Mouse (Mus musculus): ENCODE results near the gene Ccdc189. TPM values are rescaled to one million over a fixed set of nuclear protein-coding genes. Genes with fewer than 3 reads are reported as not detected.

Gene Ccdc189
- polyA plus RNA-seq, 1 experiment from 2014 or later, result 5.2 TPM

- H3K27ac ChIP-seq (ENCODE audit: low read length), result no peak overlapping the region
- 92% methylated on average over 7 of the region's 7 CpGs for WGBS
- H3K27me3 ChIP-seq (replicated peaks; ENCODE audit: control insufficient read depth, insufficient read depth, low read length), result no peaks in the 10 kb centered on the region
Measured at GRCm38 (mm10) chr7:127585031-127585430, 3.4 kb downstream of the Ccdc189 start.

GRCm38 (mm10) chr7:127583260-127583659, 5.1 kb downstream of the Ccdc189 start:
- ATAC-seq, result no peak
- H3K36me3 ChIP-seq (ENCODE audit: control insufficient read depth, insufficient read depth, low read length), result peaks cover 11% of the 10 kb centered on the region; the same call in 1 of the 2 replicates

More at GRCm38 (mm10) chr7:127585031-127585430, 3.4 kb downstream of the Ccdc189 start:
- Histone ChIP-seq H3K4me1 (ENCODE audit: control insufficient read depth, insufficient read depth, low read length) (peaks cover 14% of the 10 kb centered on the region), H3K4me2 (ENCODE audit: low read depth, low read length) (no peak overlapping the region), H3K4me3 (ENCODE audit: low read length) (no peak overlapping the region), H3K9me3 (ENCODE audit: control insufficient read depth, low read length) (no peaks in the 10 kb centered on the region), H3K36me3 (ENCODE audit: control insufficient read depth, insufficient read depth, low read length) (peaks cover 11% of the 10 kb centered on the region; the same call in 1 of the 2 replicates), H3K9ac (ENCODE audit: low read depth, low read length) (no peak overlapping the region)
- no peak for ATAC-seq

GRCm38 (mm10) chr7:127574115-127574514, 14.3 kb downstream of the Ccdc189 start:
- Histone ChIP-seq H3K27ac (ENCODE audit: low read length) (no peak overlapping the region), H3K36me3 (ENCODE audit: control insufficient read depth, insufficient read depth, low read length) (0 out of 2 replicates have a peak, but pooled peaks cover 9% of the 10 kb centered on the region), H3K4me3 (ENCODE audit: low read length) (peak overlapping the region; percentile 64), H3K9me3 (ENCODE audit: control insufficient read depth, low read length) (no peaks in the 10 kb centered on the region), H3K27me3 (replicated peaks; ENCODE audit: control insufficient read depth, insufficient read depth, low read length) (no peaks in the 10 kb centered on the region), H3K4me1 (ENCODE audit: control insufficient read depth, insufficient read depth, low read length) (peaks cover 10% of the 10 kb centered on the region), H3K4me2 (ENCODE audit: low read depth, low read length) (peak overlapping the region; percentile 68), H3K9ac (ENCODE audit: low read depth, low read length) (peak overlapping the region; percentile 78)
- no peak for ATAC-seq
- 13% methylated on average over 7 of the region's 7 CpGs for WGBS

More at GRCm38 (mm10) chr7:127583260-127583659, 5.1 kb downstream of the Ccdc189 start:
- 92% methylated on average over 6 of the region's 6 CpGs for WGBS
- Histone ChIP-seq H3K4me1 (ENCODE audit: control insufficient read depth, insufficient read depth, low read length) (peaks cover 7% of the 10 kb centered on the region), H3K9me3 (ENCODE audit: control insufficient read depth, low read length) (no peaks in the 10 kb centered on the region), H3K9ac (ENCODE audit: low read depth, low read length) (no peak overlapping the region), H3K27ac (ENCODE audit: low read length) (no peak overlapping the region), H3K4me3 (ENCODE audit: low read length) (no peak overlapping the region), H3K27me3 (replicated peaks; ENCODE audit: control insufficient read depth, insufficient read depth, low read length) (no peaks in the 10 kb centered on the region), H3K4me2 (ENCODE audit: low read depth, low read length) (no peak overlapping the region)

GRCm38 (mm10) chr7:127573503-127574008, 14.8 kb downstream of the Ccdc189 start:
- Histone ChIP-seq H3K9me3 (ENCODE audit: control insufficient read depth, low read length) (no peaks in the 10 kb centered on the region), H3K27ac (ENCODE audit: low read length) (peak overlapping the region; percentile 43), H3K9ac (ENCODE audit: low read depth, low read length) (peak overlapping the region; percentile 78), H3K36me3 (ENCODE audit: control insufficient read depth, insufficient read depth, low read length) (0 out of 2 replicates have a peak, but pooled peaks cover 9% of the 10 kb centered on the region), H3K4me1 (ENCODE audit: control insufficient read depth, insufficient read depth, low read length) (peaks cover 10% of the 10 kb centered on the region), H3K27me3 (replicated peaks; ENCODE audit: control insufficient read depth, insufficient read depth, low read length) (no peaks in the 10 kb centered on the region), H3K4me2 (ENCODE audit: low read depth, low read length) (peak overlapping the region; percentile 68), H3K4me3 (ENCODE audit: low read length) (peak overlapping the region; percentile 64)
- ATAC-seq, result peak; percentile 61
- whole genome bisulfite sequencing, result under 1% methylated on average over 27 of the region's 28 CpGs

GRCm38 (mm10) chr7:127572895-127573471, 15.4 kb downstream of the Ccdc189 start, which contains the start of gene Phkg2:
Gene Phkg2 (plus strand): TSS chr7:127573340.
- Histone ChIP-seq H3K4me3 (ENCODE audit: low read length) (peak within 1 kb of the TSS; percentile 64), H3K9me3 (ENCODE audit: control insufficient read depth, low read length) (no peaks in the 10 kb centered on the region), H3K9ac (ENCODE audit: low read depth, low read length) (peak within 1 kb of the TSS; percentile 78), H3K36me3 (ENCODE audit: control insufficient read depth, insufficient read depth, low read length) (0 out of 2 replicates have a peak, but pooled peaks cover 9% of the 10 kb centered on the region), H3K4me1 (ENCODE audit: control insufficient read depth, insufficient read depth, low read length) (peaks cover 10% of the 10 kb centered on the region), H3K4me2 (ENCODE audit: low read depth, low read length) (peak within 1 kb of the TSS; percentile 68), H3K27me3 (replicated peaks; ENCODE audit: control insufficient read depth, insufficient read depth, low read length) (no peaks in the 10 kb centered on the region), H3K27ac (ENCODE audit: low read length) (peak within 1 kb of the TSS; percentile 85)
- WGBS, result under 1% methylated on average over 17 of the region's 17 CpGs
- peak; percentile 99 for ATAC-seq

GRCm38 (mm10) chr7:127564381-127565150, 23.8 kb downstream of the Ccdc189 start:
- H3K36me3 ChIP-seq (ENCODE audit: control insufficient read depth, insufficient read depth, low read length), result peaks cover 3% of the 10 kb centered on the region; the same call in 1 of the 2 replicates
- no peak overlapping the region for H3K27ac ChIP-seq (ENCODE audit: low read length)
- no peaks in the 10 kb centered on the region for H3K9me3 ChIP-seq (ENCODE audit: control insufficient read depth, low read length)
- no peak overlapping the region for H3K9ac ChIP-seq (ENCODE audit: low read depth, low read length)
- H3K27me3 ChIP-seq (replicated peaks; ENCODE audit: control insufficient read depth, insufficient read depth, low read length), result no peaks in the 10 kb centered on the region
- ATAC-seq, result no peak
- no peak overlapping the region for H3K4me2 ChIP-seq (ENCODE audit: low read depth, low read length)
- H3K4me3 ChIP-seq (ENCODE audit: low read length), result no peak overlapping the region
- H3K4me1 ChIP-seq (ENCODE audit: control insufficient read depth, insufficient read depth, low read length), result no peaks in the 10 kb centered on the region
- WGBS, result 74% methylated on average over 6 of the region's 6 CpGs

- ATAC-seq, result no peak
- Histone ChIP-seq H3K4me3 (ENCODE audit: low read length) (no peak within 1 kb of the TSS), H3K4me1 (ENCODE audit: control insufficient read depth, insufficient read depth, low read length) (no peaks in the 10 kb centered on the region), H3K9ac (ENCODE audit: low read depth, low read length) (no peak within 1 kb of the TSS), H3K36me3 (ENCODE audit: control insufficient read depth, insufficient read depth, low read length) (peaks cover 21% of the 10 kb centered on the region), H3K27me3 (replicated peaks; ENCODE audit: control insufficient read depth, insufficient read depth, low read length) (no peaks in the 10 kb centered on the region), H3K27ac (ENCODE audit: low read length) (no peak within 1 kb of the TSS), H3K9me3 (ENCODE audit: control insufficient read depth, low read length) (no peaks in the 10 kb centered on the region), H3K4me2 (ENCODE audit: low read depth, low read length) (no peak within 1 kb of the TSS)
- 92% methylated on average over 5 of the region's 5 CpGs for WGBS
Measured at GRCm38 (mm10) chr7:127561340-127561858, 27.0 kb downstream of the Ccdc189 start, which contains the start of gene Tmem265. Gene Tmem265 (plus strand): TSS chr7:127561390.

GRCm38 (mm10) chr7:127560580-127560979, 27.8 kb downstream of the Ccdc189 start:
- no peak for ATAC-seq
- peaks cover 25% of the 10 kb centered on the region for H3K36me3 ChIP-seq (ENCODE audit: control insufficient read depth, insufficient read depth, low read length)
- WGBS, result 91% methylated on average over 11 of the region's 11 CpGs

GRCm38 (mm10) chr7:127551558-127551957, 36.8 kb downstream of the Ccdc189 start:
- Histone ChIP-seq H3K4me3 (ENCODE audit: low read length) (no peak overlapping the region), H3K4me2 (ENCODE audit: low read depth, low read length) (no peak overlapping the region), H3K36me3 (ENCODE audit: control insufficient read depth, insufficient read depth, low read length) (0 out of 2 replicates have a peak, but pooled peaks cover 25% of the 10 kb centered on the region), H3K4me1 (ENCODE audit: control insufficient read depth, insufficient read depth, low read length) (no peaks in the 10 kb centered on the region), H3K27ac (ENCODE audit: low read length) (no peak overlapping the region), H3K9ac (ENCODE audit: low read depth, low read length) (no peak overlapping the region), H3K27me3 (replicated peaks; ENCODE audit: control insufficient read depth, insufficient read depth, low read length) (no peaks in the 10 kb centered on the region), H3K9me3 (ENCODE audit: control insufficient read depth, low read length) (no peaks in the 10 kb centered on the region)
- ATAC-seq, result no peak
- WGBS, result 91% methylated on average over 8 of the region's 8 CpGs

More at GRCm38 (mm10) chr7:127560580-127560979, 27.8 kb downstream of the Ccdc189 start:
- no peaks in the 10 kb centered on the region for H3K4me1 ChIP-seq (ENCODE audit: control insufficient read depth, insufficient read depth, low read length)
- H3K9me3 ChIP-seq (ENCODE audit: control insufficient read depth, low read length), result no peaks in the 10 kb centered on the region
- no peak overlapping the region for H3K27ac ChIP-seq (ENCODE audit: low read length)
- H3K9ac ChIP-seq (ENCODE audit: low read depth, low read length), result no peak overlapping the region
- no peak overlapping the region for H3K4me2 ChIP-seq (ENCODE audit: low read depth, low read length)
- no peaks in the 10 kb centered on the region for H3K27me3 ChIP-seq (replicated peaks; ENCODE audit: control insufficient read depth, insufficient read depth, low read length)
- no peak overlapping the region for H3K4me3 ChIP-seq (ENCODE audit: low read length)

All from intestine, embryonic 16.5 days (tissue).